Mouse (Mus musculus): Measurements from ENCODE around the gene Dapk1. TPM values are rescaled to one million over a fixed set of nuclear protein-coding genes. Genes with fewer than 3 reads are reported as not detected.

Gene Dapk1
- 26.2 and 32.7 TPM in 2 replicates for polyA plus RNA-seq (2015; fragmentation: Nextera tagmentation; extraction: Ambion mirVana)

DNA sequence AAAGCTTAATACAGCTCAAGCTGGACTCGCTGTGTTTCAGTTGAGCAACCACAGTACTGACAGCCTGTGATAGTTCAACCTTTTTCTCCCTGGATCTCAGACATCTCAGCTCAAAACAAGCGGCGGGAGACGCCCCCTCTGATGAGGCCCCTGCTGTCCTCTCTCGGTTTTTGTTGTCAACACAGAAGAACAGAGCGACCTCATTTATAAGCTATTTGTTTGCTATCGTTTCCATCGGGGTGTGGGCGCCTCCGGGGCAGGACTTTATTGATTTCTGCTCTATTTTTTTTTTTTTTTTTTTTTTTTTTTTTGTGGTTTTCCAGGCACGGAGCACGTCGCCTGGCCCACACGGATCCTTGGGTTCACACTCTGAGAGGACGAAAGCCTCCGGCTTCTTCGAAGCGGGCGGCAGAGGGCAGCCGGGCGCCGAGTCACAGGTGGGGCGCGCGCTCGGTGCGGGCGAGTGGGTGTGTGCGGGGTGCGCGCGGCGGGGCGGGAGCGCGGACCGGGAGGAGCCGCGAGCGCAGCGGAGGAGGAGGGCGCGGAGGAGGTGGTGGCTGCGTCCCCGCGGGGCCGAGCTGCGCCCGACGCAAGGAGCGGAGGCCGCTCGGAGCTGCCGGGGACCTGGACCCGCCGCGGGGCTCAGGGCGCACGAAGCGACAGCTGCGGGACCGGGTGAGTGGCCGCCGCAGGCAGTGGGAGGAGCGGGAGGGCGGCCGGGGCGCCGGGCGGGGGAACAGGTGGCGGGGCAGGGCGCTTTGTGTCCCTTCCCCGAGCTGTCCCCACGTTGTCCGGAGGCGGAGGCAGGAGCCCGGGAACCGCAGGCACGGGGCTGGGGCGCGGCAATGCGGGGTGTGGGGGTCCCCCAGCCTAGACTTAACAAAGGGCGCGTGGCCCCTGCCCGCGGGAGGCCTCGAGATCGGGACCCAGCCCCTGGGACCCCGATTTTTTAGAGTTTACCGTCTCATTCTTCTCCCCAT, at the start of gene Dapk1:
Gene Dapk1 (plus strand): TSS at position 512 of the 980 bp plus-strand sequence.
- Histone ChIP-seq H3K27ac (peak within 1 kb of the TSS; percentile 81), H3K27me3 (no peaks in the 10 kb centered on the region), H3K4me2 (peak within 1 kb of the TSS; percentile 91), H3K36me3 (no peaks in the 10 kb centered on the region; the same call in 1 of the 2 replicates), H3K9me3 (no peaks in the 10 kb centered on the region), H3K4me1 (peaks cover 8% of the 10 kb centered on the region; the same call in 1 of the 2 replicates), H3K9ac (peak within 1 kb of the TSS; percentile 75), H3K4me3 (peak within 1 kb of the TSS; percentile 82)
- peak; percentile 88 for ATAC-seq (ENCODE audit: borderline replicate concordance, extremely low read depth, low FRiP score, low TSS enrichment)
- under 1% methylated on average over 73 of the region's 90 CpGs for WGBS

DNA sequence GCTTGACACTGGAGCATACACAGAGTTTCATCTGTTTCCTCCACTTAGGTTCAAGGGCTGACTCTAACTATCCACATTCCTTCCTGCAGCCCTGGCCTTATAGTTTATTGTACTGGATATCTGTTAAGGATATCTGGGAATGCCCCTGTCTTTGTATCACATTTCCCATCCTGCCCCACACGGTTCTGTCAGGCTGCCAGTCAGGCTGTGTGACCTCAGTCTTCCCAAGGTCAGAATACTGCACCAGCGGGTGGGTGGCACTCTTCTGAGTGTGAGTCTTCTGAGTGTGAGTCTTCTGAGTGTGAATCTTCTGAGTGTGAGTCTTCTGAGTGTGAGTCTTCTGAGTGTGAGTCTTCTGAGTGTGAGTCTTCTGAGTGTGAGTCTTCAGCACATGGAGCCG, 48.4 kb upstream of the Dapk1 start:
- Histone ChIP-seq H3K4me3 (no peak overlapping the region), H3K4me1 (no peaks in the 10 kb centered on the region), H3K36me3 (no peaks in the 10 kb centered on the region), H3K9ac (no peak overlapping the region), H3K9me3 (no peaks in the 10 kb centered on the region), H3K27me3 (no peaks in the 10 kb centered on the region), H3K27ac (no peak overlapping the region), H3K4me2 (no peak overlapping the region)
- WGBS, result 56% methylated on average over 3 of the region's 3 CpGs
- no peak for ATAC-seq (ENCODE audit: borderline replicate concordance, extremely low read depth, low FRiP score, low TSS enrichment)

DNA sequence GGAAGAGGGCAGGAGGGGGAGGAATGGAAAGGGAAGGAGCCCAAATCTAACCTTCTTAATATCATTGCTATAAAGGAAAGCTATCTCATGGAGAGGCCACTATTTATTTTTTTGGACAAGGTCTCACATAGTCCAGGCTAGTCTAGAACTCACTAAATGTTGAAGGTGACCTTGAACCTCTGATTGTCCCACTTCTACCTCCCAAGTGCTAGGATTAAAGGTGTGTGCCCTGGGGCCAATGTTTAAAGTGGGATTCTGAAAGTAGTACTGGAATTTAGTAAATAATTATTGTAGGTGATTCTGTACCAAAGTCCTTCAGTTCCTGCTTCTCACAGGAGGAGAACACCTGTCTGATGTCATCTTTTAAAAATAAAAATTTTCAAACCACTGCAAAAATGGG, 45.3 kb upstream of the Dapk1 start:
- H3K4me2 ChIP-seq, result no peak overlapping the region
- H3K9me3 ChIP-seq, result no peaks in the 10 kb centered on the region
- no peak overlapping the region for H3K4me3 ChIP-seq
- H3K9ac ChIP-seq, result no peak overlapping the region
- ATAC-seq (ENCODE audit: borderline replicate concordance, extremely low read depth, low FRiP score, low TSS enrichment), result no peak
- H3K27me3 ChIP-seq, result no peaks in the 10 kb centered on the region
- H3K27ac ChIP-seq, result no peak overlapping the region
- no peaks in the 10 kb centered on the region for H3K36me3 ChIP-seq
- H3K4me1 ChIP-seq, result no peaks in the 10 kb centered on the region

DNA sequence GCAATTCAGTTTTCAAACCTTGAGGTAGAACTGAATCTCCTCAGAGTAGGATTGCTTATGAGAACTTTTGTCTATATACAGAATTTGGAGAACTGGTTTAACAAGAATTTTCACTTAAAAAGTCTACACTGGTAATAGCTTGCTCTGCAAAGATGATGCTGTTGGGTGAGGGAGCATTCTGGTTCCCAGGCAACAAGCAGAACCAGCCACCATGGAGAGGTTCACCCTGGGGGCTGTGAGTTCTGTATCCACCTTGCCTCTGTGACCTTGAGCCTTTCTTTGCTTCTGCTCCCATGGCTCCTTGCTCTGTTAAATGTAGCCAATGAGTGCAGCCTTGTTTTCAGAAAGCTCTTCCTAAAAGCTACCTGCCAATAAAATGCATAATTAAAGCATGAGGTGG, 44.8 kb upstream of the Dapk1 start:
- no peaks in the 10 kb centered on the region for H3K27me3 ChIP-seq
- no peaks in the 10 kb centered on the region for H3K4me1 ChIP-seq
- ATAC-seq (ENCODE audit: borderline replicate concordance, extremely low read depth, low FRiP score, low TSS enrichment), result no peak
- no peak overlapping the region for H3K27ac ChIP-seq
- no peaks in the 10 kb centered on the region for H3K36me3 ChIP-seq
- H3K4me2 ChIP-seq, result no peak overlapping the region
- no peak overlapping the region for H3K4me3 ChIP-seq
- H3K9me3 ChIP-seq, result no peaks in the 10 kb centered on the region
- no peak overlapping the region for H3K9ac ChIP-seq

DNA sequence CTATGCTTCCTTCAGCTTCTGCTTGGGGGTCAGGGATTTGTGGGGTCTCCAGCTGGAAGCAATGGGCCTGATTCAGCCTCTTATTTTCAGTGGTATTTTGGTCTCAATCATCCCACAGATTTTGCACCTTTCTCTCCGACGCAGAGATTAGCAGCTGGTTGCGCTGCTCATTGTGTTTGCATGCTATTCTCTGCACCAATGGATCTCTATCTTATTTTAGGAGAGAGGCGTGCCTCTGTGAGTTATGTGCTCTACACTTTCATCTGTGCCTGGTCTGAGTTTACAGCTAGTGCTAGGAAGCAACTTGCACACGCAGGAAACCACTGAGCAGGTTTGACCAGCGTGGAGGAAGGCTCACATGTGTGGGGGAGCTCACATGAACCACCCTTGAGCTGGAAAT, 37.4 kb upstream of the Dapk1 start:
- Histone ChIP-seq H3K27me3 (no peaks in the 10 kb centered on the region), H3K9me3 (no peaks in the 10 kb centered on the region), H3K4me2 (no peak overlapping the region), H3K9ac (no peak overlapping the region), H3K4me3 (no peak overlapping the region), H3K4me1 (no peaks in the 10 kb centered on the region), H3K36me3 (no peaks in the 10 kb centered on the region), H3K27ac (no peak overlapping the region)
- WGBS, result 57% methylated on average over 6 of the region's 6 CpGs
- ATAC-seq (ENCODE audit: borderline replicate concordance, extremely low read depth, low FRiP score, low TSS enrichment), result no peak

DNA sequence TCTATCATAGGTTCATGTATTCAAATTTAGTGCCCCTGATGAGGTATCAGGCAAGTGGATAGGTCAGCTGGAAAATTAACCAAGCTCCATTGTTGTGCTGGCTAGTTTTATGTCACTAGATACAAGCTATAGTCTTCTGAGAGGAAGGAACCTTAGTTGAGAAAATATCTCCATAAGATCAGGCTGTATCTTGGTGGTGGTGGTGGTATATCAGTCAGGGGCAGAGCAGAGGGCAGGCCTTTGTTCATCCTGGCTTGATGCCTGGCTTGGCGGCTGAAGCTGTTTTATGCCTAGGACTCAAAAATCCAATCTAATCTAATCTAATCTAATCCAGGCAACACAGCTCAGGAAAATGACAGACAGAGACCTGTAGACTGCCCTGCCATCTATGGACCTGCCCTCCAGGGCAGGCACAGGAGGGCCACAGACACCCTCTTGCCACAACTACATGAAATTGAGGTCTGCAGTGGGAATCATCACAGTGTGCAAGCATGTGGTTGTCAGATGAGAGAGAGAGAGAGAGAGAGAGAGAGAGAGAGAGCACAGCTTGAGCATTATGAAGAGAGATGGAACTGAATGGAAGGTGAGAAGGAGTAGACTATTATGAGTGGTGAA, 32.7 kb upstream of the Dapk1 start:
- Histone ChIP-seq H3K9me3 (no peaks in the 10 kb centered on the region), H3K4me3 (no peak overlapping the region), H3K36me3 (no peaks in the 10 kb centered on the region), H3K9ac (no peak overlapping the region), H3K27ac (no peak overlapping the region), H3K4me2 (no peak overlapping the region), H3K27me3 (no peaks in the 10 kb centered on the region), H3K4me1 (no peaks in the 10 kb centered on the region)
- no peak for ATAC-seq (ENCODE audit: borderline replicate concordance, extremely low read depth, low FRiP score, low TSS enrichment)
- WGBS, result 83% methylated on average over 1 of the region's 1 CpGs

DNA sequence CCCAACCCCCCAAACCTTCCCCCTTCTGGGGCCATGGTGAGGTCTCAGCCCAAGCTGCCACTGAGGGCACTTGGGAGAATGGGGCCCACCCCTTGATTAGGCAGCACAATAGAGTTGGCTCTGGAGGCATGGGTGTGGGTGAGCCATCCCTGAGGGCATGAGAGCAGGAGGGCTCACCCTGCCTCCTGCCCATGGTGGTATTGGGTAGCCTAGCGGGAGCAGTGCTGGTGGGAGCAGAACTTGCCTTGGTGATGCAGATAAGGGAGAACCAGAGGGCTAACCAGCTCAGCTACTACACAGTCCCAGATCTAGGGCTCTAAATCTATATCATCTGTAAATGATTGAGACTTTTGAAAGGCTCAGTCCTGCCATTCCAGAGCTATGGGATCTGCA, 32.2 kb upstream of the Dapk1 start:
- Histone ChIP-seq H3K4me2 (no peak overlapping the region), H3K4me1 (no peaks in the 10 kb centered on the region), H3K9me3 (no peaks in the 10 kb centered on the region), H3K27ac (no peak overlapping the region), H3K27me3 (no peaks in the 10 kb centered on the region), H3K9ac (no peak overlapping the region), H3K36me3 (no peaks in the 10 kb centered on the region), H3K4me3 (no peak overlapping the region)
- no peak for ATAC-seq (ENCODE audit: borderline replicate concordance, extremely low read depth, low FRiP score, low TSS enrichment)
- WGBS, result 83% methylated on average over 1 of the region's 1 CpGs

DNA sequence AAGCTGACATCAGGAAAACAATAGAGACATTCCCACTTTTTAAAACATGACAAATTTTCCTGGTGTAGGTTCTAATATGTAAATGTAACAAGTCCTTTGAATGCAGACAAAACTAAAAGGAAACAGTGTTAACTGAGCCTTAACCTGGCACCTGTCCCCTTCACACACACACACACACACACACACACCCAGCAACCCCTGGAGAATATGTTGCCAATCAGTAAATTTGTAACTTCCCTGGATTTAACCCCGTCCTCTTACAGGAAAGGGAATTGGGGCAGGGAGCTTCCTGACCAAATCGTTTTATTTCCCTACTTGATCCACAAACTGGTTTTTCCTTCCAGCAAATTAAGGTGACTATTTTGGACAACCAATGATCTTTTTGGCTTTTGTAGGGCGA, 28.2 kb upstream of the Dapk1 start:
- Histone ChIP-seq H3K36me3 (no peaks in the 10 kb centered on the region), H3K27me3 (no peaks in the 10 kb centered on the region), H3K4me2 (no peak overlapping the region), H3K9me3 (no peaks in the 10 kb centered on the region), H3K4me1 (no peaks in the 10 kb centered on the region), H3K9ac (no peak overlapping the region), H3K27ac (no peak overlapping the region), H3K4me3 (no peak overlapping the region)
- 62% methylated on average over 3 of the region's 3 CpGs for WGBS
- no peak for ATAC-seq (ENCODE audit: borderline replicate concordance, extremely low read depth, low FRiP score, low TSS enrichment)

DNA sequence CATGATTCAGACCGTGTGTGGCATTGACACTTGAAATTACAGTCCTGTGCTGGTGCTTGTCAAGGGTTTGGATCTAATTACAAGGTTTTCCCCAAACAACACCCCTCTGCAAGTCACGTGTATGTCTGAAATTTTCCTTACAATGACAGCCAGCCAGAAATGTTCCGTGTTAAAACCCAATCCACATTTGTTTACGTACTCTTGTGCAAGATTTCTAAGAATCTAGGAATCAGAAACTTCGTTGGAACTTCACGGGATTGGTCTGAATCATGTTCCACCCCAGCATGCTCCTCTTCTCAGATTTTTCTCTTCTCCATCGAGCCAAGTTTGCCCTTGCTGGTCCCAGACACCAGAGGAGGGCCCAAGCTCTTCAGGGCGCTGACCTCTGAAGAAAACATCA, 27.8 kb upstream of the Dapk1 start:
- no peak overlapping the region for H3K4me3 ChIP-seq
- H3K27me3 ChIP-seq, result no peaks in the 10 kb centered on the region
- H3K36me3 ChIP-seq, result no peaks in the 10 kb centered on the region
- H3K4me1 ChIP-seq, result no peaks in the 10 kb centered on the region
- H3K9me3 ChIP-seq, result no peaks in the 10 kb centered on the region
- ATAC-seq (ENCODE audit: borderline replicate concordance, extremely low read depth, low FRiP score, low TSS enrichment), result no peak
- H3K9ac ChIP-seq, result no peak overlapping the region
- no peak overlapping the region for H3K4me2 ChIP-seq
- no peak overlapping the region for H3K27ac ChIP-seq
- WGBS, result 58% methylated on average over 8 of the region's 8 CpGs

DNA sequence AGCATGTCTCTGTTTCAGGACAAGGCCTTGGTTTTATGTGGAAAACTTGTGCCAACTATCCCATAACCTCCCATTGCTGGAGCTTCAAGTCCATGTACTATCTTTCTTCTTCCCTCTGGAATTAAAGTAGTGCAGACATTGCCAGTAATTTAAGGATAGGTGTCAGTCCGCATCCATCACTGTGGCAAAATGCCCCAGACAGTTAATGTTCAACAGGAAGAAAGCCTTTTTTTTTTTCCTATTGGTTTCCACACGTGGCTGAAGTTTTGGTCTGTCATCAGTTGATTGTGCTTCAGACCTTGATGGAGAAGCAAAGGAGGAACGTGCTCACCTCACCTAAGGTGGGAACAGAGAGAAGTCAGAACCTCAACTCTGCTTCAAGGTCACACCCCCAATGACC, 23.2 kb upstream of the Dapk1 start:
- Histone ChIP-seq H3K9ac (no peak overlapping the region), H3K4me2 (no peak overlapping the region), H3K27ac (no peak overlapping the region), H3K4me1 (no peaks in the 10 kb centered on the region), H3K9me3 (no peaks in the 10 kb centered on the region), H3K4me3 (no peak overlapping the region), H3K27me3 (no peaks in the 10 kb centered on the region), H3K36me3 (no peaks in the 10 kb centered on the region)
- WGBS, result 62% methylated on average over 3 of the region's 3 CpGs
- no peak for ATAC-seq (ENCODE audit: borderline replicate concordance, extremely low read depth, low FRiP score, low TSS enrichment)

DNA sequence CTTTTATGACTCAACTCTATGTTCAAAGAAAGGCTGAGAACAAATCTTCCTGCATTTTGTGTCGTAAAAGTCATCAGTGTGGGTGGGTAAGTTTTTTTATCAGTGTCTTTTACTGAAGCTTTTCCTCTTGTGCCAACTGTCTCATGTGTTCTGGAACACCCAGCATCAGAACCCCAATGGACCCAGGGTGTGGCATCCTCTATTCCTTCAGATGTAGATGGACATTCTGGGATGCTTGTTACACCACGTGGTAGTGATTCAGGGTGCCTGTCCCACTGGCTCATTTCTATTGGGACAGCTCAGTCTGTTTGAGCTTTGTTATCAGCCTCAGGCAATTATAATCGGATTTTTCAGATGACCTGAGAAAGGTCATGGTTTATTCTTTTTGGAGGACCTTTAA, 6.9 kb upstream of the Dapk1 start:
- Histone ChIP-seq H3K27ac (no peak overlapping the region), H3K4me3 (no peak overlapping the region), H3K36me3 (no peaks in the 10 kb centered on the region), H3K9me3 (no peaks in the 10 kb centered on the region), H3K27me3 (no peaks in the 10 kb centered on the region), H3K9ac (no peak overlapping the region), H3K4me1 (no peaks in the 10 kb centered on the region), H3K4me2 (no peak overlapping the region)
- 73% methylated on average over 3 of the region's 3 CpGs for WGBS
- no peak for ATAC-seq (ENCODE audit: borderline replicate concordance, extremely low read depth, low FRiP score, low TSS enrichment)

DNA sequence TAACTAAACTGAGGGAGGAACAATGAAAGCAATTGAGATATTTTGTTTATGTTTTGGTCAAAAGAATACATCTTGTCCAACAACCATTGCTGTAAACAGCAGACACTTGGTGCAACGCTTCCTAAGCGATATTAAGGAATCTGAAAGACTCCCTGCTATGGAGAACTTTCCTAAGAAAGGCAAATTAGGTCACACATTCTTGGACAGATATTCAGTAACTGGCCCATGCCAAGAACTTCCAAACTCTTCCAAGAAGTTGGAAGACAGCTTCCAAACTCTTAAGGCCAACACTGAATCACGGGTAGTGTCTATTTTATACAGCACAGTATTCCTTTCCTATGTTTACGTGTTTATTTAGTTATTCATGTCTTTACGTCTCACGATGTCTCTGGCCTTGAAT, 6.2 kb upstream of the Dapk1 start:
- H3K9me3 ChIP-seq, result no peaks in the 10 kb centered on the region
- no peak overlapping the region for H3K4me3 ChIP-seq
- H3K27ac ChIP-seq, result no peak overlapping the region
- no peaks in the 10 kb centered on the region for H3K36me3 ChIP-seq
- H3K9ac ChIP-seq, result no peak overlapping the region
- H3K27me3 ChIP-seq, result no peaks in the 10 kb centered on the region
- no peak for ATAC-seq (ENCODE audit: borderline replicate concordance, extremely low read depth, low FRiP score, low TSS enrichment)
- no peaks in the 10 kb centered on the region for H3K4me1 ChIP-seq
- H3K4me2 ChIP-seq, result no peak overlapping the region
- WGBS, result 75% methylated on average over 6 of the region's 6 CpGs

All from lung, embryonic 15.5 days (tissue).